Mouse (Mus musculus): Measurements from ENCODE around the gene Gemin5.

DNA sequence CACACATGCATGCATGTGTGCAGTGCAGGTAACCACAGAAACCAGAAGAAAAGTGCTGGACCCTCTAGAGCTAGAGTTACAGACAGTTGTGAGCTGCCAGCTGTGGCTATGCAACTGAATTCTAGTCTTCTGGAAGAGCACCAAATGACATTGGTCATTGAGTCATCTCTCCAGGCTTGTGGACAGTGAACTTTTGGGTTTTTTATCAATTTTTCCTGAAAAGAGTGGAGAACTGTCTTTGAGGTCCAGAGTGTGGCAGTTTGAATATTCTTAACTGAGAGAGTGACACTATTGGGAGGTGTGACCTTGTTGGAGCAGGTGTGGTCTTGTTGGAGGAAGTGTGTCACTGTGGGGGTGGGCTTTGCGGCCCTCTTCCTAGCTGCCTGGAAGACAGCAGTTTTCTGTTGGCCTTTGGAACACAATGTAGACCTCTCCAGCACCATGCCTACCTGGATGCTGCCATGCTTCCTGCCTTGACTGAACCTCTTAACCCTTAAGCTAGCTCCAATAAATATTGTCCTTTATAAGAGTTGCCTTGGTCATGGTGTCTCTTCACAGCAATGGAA, 42.1 kb upstream of the Gemin5 start:
- no peak for TF ChIP-seq POLR2A (IDR thresholded peaks at IDR 0.05; ENCODE audit: control insufficient read depth, low read depth, low read length)
- no peak for TF ChIP-seq CTCF (IDR thresholded peaks at IDR 0.05; ENCODE audit: control insufficient read depth, insufficient read depth, insufficient replicate concordance, low read depth, low read length)

All from testis, adult 2 months (tissue).